Mouse (Mus musculus): Measurements from ENCODE around the gene Gls.

DNA sequence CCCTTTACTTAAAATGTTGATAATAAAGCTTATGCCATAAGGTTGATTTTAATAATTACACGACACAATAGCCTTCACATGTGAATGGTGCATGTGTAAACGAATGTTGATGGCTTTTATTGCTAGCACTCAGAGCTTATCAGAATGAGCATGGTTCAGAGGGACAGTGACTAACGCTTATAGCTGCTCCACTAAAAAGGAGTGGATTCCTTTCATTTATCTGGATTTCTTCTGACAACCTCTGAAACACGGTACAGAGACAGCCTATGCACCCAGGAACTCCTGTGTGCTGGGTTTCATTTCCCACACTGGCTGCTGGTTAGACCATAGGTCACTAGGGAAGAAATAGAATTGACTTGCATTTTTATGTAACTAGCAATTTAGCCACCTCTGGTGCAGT, 23.2 kb upstream of the Gls start:
- TF ChIP-seq CTCF (IDR thresholded peaks at IDR 0.05; ENCODE audit: low read depth) (no peak), EP300 (IDR thresholded peaks at IDR 0.05; ENCODE audit: low read depth) (no peak)
